Mouse (Mus musculus): ENCODE results near the gene Ccdc58. TPM values are rescaled to one million over a fixed set of nuclear protein-coding genes. Genes with fewer than 3 reads are reported as not detected.
"Not testable (repeated sequence)": the region's sequence is repeated elsewhere in the genome, so short reads cannot be mapped to it uniquely, and the experiment has no call there.

The Ccdc58 gene
- polyA plus RNA-seq, 1 experiment, result not detected

DNA sequence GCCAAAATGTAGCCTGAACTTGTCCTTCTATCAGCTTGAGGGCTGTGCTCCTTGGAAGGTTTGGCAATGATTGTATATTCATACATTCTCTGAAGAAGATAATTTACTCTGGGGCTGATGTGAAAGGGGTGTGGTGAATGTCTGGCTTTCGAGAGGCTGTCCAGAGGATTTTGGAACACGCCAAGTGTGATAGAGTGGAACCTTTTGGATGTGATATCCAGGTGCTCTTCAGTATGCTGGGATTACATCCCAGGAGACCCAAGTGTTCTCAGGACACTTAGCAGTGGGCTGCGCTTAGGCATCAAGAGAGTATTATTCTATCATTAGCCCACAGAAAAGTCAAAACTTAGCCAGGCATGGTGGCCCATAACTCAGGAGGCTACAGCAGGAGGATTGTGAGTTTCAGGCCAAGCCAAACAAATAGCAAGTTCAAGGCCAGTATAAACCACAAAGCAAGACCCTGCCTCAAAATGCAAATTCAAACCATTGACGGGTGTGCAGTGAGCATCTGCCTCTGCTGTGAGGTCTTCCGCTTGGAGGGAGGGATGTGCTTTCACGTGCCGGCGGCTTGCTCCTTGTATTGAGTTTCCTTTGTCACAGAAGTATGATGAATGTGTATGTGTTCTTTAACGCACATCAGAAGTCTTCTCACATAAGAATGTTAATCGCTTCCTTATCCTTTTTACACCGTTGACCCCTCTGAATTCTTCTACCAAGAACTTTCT, 19.5 kb downstream of the Ccdc58 start:
- H3K4me1 ChIP-seq (ENCODE audit: control insufficient read depth, insufficient read depth, low read length), result no peaks in the 10 kb centered on the region
- 89% methylated on average over 11 of the region's 11 CpGs for WGBS
- no peak overlapping the region for H3K27ac ChIP-seq (ENCODE audit: insufficient read depth, low read depth, low read length)
- no peak overlapping the region for H3K4me3 ChIP-seq (ENCODE audit: insufficient read depth, low read depth, low read length)
- TF ChIP-seq CTCF (IDR thresholded peaks at IDR 0.05; ENCODE audit: insufficient read depth, low read depth, low read length) (no peak), POLR2A (IDR thresholded peaks at IDR 0.05; ENCODE audit: insufficient read depth, low read depth, low read length) (no peak)

DNA sequence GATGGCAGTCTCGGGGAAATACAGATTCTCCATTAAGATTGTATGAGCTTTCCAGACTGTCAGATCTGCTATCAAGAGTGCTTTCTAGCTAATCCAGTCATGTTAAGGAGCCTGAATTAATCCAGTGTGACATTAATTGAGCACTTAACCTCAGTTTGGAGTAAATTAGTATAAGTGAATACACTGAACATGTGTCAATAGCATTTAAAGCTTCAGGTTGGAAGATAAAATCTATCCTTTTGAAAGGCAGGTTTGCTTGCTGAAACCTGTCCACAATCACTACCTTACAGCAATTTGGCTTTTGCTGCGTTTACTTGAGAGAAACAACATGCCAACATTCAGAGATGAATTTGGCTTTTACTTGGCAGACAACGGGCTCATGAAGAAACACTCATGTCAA, 22.6 kb downstream of the Ccdc58 start:
- no peak for TF ChIP-seq POLR2A (IDR thresholded peaks at IDR 0.05; ENCODE audit: insufficient read depth, low read depth, low read length)
- TF ChIP-seq CTCF (IDR thresholded peaks at IDR 0.05; ENCODE audit: insufficient read depth, low read depth, low read length), result no peak
- H3K4me3 ChIP-seq (ENCODE audit: insufficient read depth, low read depth, low read length), result no peak overlapping the region

DNA sequence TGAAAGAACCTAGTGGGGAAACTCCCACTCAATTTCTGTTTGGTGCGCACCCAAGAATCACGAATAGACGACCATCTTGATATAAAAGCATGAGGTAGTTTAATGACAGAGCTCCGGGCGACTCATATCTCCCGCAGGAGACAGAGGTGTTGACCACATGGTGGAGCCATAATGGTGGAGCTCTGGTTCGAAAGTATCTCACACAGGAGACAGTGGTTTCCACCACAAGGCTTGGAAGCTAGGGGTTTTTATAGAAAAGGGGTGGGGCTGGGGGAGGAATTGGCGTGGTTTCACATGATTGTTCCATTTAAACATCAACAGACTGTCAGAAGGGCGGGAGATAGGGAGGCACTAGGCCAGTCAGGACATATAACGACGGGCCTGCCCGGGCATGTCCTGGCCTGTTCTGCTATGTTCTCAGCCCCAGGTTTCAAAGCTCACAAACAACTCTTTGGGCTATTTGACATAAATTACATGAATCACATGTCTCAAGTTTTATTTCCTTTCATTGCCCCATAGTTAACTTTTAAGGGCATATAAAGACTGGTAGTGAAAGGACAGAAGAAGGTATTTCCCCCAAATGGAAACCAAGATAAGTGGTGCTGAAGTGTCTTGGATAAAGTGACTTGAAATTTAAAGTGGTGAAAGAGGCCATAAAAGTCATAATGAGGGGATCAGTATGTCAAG, 26.5 kb downstream of the Ccdc58 start:
- H3K4me1 ChIP-seq (ENCODE audit: control insufficient read depth, insufficient read depth, low read length); H3K4me3 ChIP-seq (ENCODE audit: insufficient read depth, low read depth, low read length); H3K27ac ChIP-seq (ENCODE audit: insufficient read depth, low read depth, low read length): not testable (repeated sequence)
- WGBS, result 94% methylated on average over 12 of the region's 12 CpGs

More for the DNA sequence above, 22.6 kb downstream of the Ccdc58 start:
- Histone ChIP-seq H3K27ac (ENCODE audit: insufficient read depth, low read depth, low read length) (no peak overlapping the region), H3K4me1 (ENCODE audit: control insufficient read depth, insufficient read depth, low read length) (no peaks in the 10 kb centered on the region)
- 75% methylated on average over 3 of the region's 3 CpGs for WGBS

DNA sequence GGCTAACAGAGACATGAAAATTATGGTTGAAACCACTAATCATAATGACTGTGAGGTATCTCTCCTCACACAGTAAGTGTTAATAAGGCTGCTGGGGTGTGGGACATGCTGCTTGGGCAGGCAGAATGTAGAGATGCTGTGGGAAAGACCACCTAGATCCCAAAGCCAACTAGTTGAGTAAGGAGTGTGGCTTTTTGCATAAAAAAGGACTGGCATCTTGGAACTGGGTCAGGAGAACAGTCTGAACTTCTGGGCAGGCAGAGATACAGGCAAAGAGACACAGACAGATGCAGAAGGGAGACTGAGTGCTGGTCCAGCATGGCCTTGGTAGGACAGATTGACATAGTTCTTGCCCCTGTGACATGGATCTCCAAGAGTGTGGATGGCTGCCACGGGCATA, 30.0 kb downstream of the Ccdc58 start:
- H3K4me1 ChIP-seq (ENCODE audit: control insufficient read depth, insufficient read depth, low read length), result no peaks in the 10 kb centered on the region
- TF ChIP-seq POLR2A (IDR thresholded peaks at IDR 0.05; ENCODE audit: insufficient read depth, low read depth, low read length) (no peak), CTCF (IDR thresholded peaks at IDR 0.05; ENCODE audit: insufficient read depth, low read depth, low read length) (no peak)
- no peak overlapping the region for H3K4me3 ChIP-seq (ENCODE audit: insufficient read depth, low read depth, low read length)
- 88% methylated on average over 1 of the region's 1 CpGs for WGBS
- no peak overlapping the region for H3K27ac ChIP-seq (ENCODE audit: insufficient read depth, low read depth, low read length)

DNA sequence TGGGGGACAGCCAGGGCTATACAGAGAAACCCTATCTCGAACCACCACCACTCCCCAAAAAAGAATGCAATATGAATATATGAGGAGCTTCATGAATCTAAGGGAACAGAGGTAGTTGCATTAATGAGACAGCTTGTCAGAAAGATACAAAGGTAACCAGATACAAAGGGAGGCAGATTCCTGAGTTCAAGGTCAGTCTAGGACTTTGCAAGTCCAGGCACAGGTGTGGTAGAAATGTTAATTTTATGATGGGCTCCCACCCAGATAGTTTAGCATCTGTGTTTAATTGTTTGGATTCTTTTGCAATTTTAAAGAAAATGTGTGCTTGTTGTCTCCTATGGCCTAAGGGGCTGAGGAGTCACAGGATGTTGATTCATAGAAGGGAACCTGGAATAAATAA, 30.7 kb downstream of the Ccdc58 start:
- Histone ChIP-seq H3K27ac (ENCODE audit: insufficient read depth, low read depth, low read length) (no peak overlapping the region), H3K4me3 (ENCODE audit: insufficient read depth, low read depth, low read length) (no peak overlapping the region), H3K4me1 (ENCODE audit: control insufficient read depth, insufficient read depth, low read length) (no peaks in the 10 kb centered on the region)
- 94% methylated on average over 1 of the region's 1 CpGs for WGBS
- no peak for TF ChIP-seq CTCF (IDR thresholded peaks at IDR 0.05; ENCODE audit: insufficient read depth, low read depth, low read length)
- no peak for TF ChIP-seq POLR2A (IDR thresholded peaks at IDR 0.05; ENCODE audit: insufficient read depth, low read depth, low read length)

DNA sequence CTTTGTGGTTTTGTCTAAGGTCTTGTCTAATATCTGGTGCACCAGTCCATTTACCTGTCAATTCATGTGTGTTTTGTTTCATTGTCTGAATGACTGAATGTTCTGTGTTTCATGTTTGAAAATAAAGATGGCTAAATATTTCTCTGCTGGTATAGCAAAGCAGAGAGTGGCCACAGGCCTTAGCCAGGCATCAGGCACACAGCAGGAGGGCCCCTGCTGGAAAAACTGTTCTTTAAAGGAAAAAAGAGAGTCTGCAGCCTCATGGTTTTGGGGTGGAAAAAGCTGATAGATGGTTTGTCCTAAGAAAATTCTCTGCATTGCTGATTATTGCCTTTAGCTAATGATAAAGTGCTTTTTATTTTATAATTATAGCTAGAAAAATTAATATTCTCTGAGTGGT, 40.0 kb downstream of the Ccdc58 start:
- H3K4me1 ChIP-seq (ENCODE audit: control insufficient read depth, insufficient read depth, low read length); H3K27ac ChIP-seq (ENCODE audit: insufficient read depth, low read depth, low read length); H3K4me3 ChIP-seq (ENCODE audit: insufficient read depth, low read depth, low read length): not testable (repeated sequence)

DNA sequence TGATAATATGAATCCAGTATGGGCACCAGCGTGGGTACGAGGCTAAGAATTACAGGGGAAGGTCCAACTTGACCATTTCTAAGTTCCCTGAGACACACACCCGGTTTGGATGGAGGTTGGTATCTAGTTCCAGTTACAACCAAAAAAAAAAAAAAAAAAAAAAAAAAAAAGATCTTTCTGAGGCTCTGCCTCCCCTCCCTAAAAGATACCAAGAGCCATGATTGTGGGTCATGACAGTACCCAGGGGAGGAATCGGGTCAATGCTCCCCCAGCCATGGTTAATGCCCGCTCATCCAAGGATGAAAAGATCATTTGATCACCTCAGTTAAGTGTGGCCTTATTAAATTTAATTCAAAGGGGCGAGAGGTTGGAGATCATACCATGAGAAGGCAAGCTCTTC, 44.3 kb downstream of the Ccdc58 start:
- H3K27ac ChIP-seq (ENCODE audit: insufficient read depth, low read depth, low read length); H3K4me1 ChIP-seq (ENCODE audit: control insufficient read depth, insufficient read depth, low read length); H3K4me3 ChIP-seq (ENCODE audit: insufficient read depth, low read depth, low read length): not testable (repeated sequence)
- WGBS, result 97% methylated on average over 6 of the region's 6 CpGs

DNA sequence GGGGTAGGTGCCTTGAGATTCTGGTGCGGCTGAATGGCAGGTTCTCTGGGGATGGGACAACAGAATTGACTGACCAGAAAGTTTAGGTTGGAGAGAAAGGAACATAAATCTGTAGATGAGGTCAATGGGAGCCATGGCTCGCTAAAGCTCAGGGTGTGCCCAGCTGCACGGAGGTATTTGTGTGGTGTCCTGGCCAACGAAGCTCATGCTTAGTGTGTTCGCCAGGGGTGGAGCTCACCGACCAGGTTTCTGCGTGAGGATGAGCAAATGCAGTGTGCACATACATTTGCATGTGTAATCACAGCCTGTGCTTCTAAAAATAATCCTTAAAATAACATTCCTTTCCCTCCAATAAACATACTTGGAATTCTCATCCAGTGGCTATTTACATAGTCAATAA, 56.6 kb downstream of the Ccdc58 start:
- H3K4me1 ChIP-seq (ENCODE audit: control insufficient read depth, insufficient read depth, low read length), result no peaks in the 10 kb centered on the region
- no peak overlapping the region for H3K4me3 ChIP-seq (ENCODE audit: insufficient read depth, low read depth, low read length)
- 85% methylated on average over 7 of the region's 7 CpGs for WGBS

DNA sequence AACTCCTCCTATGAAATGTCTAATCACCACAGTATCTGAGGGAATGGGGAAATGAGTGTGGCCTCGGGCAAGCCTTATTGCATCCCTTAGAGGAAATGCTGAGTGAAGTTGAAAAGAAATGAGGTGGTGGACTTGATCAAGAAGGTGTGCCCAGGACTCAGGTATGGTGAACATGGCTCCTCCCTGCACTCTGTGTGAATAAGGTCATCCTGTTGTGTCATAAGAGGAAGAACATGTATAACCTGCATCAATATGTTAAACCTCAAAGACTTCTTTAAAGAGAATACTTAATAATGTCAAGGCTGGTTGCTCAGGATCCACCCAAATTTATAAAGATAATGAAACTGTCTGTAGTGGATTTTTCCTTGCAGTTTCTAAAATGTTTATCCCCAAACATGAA, 59.7 kb downstream of the Ccdc58 start, which contains the start of gene Csta1:
Gene Csta1 (minus strand): TSS at position 101 of the 400 bp plus-strand sequence.
- Histone ChIP-seq H3K4me3 (ENCODE audit: insufficient read depth, low read depth, low read length) (no peak within 1 kb of the TSS), H3K4me1 (ENCODE audit: control insufficient read depth, insufficient read depth, low read length) (no peaks in the 10 kb centered on the region), H3K27ac (ENCODE audit: insufficient read depth, low read depth, low read length) (no peak within 1 kb of the TSS)
- WGBS, result 76% methylated on average over 1 of the region's 1 CpGs
- TF ChIP-seq CTCF (IDR thresholded peaks at IDR 0.05; ENCODE audit: insufficient read depth, low read depth, low read length) (no peak), POLR2A (IDR thresholded peaks at IDR 0.05; ENCODE audit: insufficient read depth, low read depth, low read length) (no peak)

More for the DNA sequence above, 56.6 kb downstream of the Ccdc58 start:
- no peak for TF ChIP-seq CTCF (IDR thresholded peaks at IDR 0.05; ENCODE audit: insufficient read depth, low read depth, low read length)
- no peak for TF ChIP-seq POLR2A (IDR thresholded peaks at IDR 0.05; ENCODE audit: insufficient read depth, low read depth, low read length)
- H3K27ac ChIP-seq (ENCODE audit: insufficient read depth, low read depth, low read length), result no peak overlapping the region

DNA sequence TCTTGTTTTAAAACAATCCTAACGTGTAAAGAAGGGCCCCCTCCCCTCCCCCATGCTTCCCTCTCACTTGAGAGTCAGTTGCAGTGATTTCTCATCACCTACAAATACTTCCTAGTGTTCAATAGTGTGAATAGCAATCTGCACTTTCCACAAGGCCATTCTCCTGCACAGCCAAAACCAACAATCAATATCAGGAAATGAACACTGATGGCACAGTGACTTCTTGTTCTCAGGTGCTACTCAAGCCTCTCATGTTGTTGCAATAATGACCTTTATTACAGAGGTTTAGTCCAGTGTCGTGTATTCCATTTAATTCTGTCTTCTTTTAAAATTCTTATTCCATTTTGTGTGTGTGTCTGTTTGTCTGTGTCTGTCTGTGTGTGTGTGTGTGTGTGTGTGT, 66.7 kb downstream of the Ccdc58 start:
- no peaks in the 10 kb centered on the region for H3K4me1 ChIP-seq (ENCODE audit: control insufficient read depth, insufficient read depth, low read length)
- H3K4me3 ChIP-seq (ENCODE audit: insufficient read depth, low read depth, low read length), result no peak overlapping the region
- TF ChIP-seq CTCF (IDR thresholded peaks at IDR 0.05; ENCODE audit: insufficient read depth, low read depth, low read length) (no peak), POLR2A (IDR thresholded peaks at IDR 0.05; ENCODE audit: insufficient read depth, low read depth, low read length) (no peak)
- 83% methylated on average over 2 of the region's 2 CpGs for WGBS
- no peak overlapping the region for H3K27ac ChIP-seq (ENCODE audit: insufficient read depth, low read depth, low read length)

Other genes starting within 250 kb of the Ccdc58 start
- gene Parp14, start 200.1 kb upstream of the Ccdc58 start, polyA plus RNA-seq (2012; ENCODE audit: insufficient read depth, insufficient read length, low replicate concordance, missing spikeins), result not detected in 2 replicates
- not detected in 2 replicates for gene Parp9, start 133.2 kb upstream of the Ccdc58 start, polyA plus RNA-seq (2012; ENCODE audit: insufficient read depth, insufficient read length, low replicate concordance, missing spikeins)
- not detected in 2 replicates for gene Dtx3l, start 132.5 kb upstream of the Ccdc58 start, polyA plus RNA-seq (2012; ENCODE audit: insufficient read depth, insufficient read length, low replicate concordance, missing spikeins)
- 130 TPM in 1 of 2 replicates, not detected in the other for gene Kpna1, start 92.9 kb upstream of the Ccdc58 start, polyA plus RNA-seq (2012; ENCODE audit: insufficient read depth, insufficient read length, low replicate concordance, missing spikeins)
- gene Wdr5b, start 30.5 kb upstream of the Ccdc58 start, polyA plus RNA-seq (2012; ENCODE audit: insufficient read depth, insufficient read length, low replicate concordance, missing spikeins), result not detected in 2 replicates
- gene Fam162a, start 91 bp upstream of the Ccdc58 start, polyA plus RNA-seq (2012; ENCODE audit: insufficient read depth, insufficient read length, low replicate concordance, missing spikeins), result not detected in 2 replicates
- not detected in 2 replicates for gene Csta1, start 59.6 kb downstream of the Ccdc58 start, polyA plus RNA-seq (2012; ENCODE audit: insufficient read depth, insufficient read length, low replicate concordance, missing spikeins)
- not detected in 2 replicates for gene Stfa2l1, start 85.1 kb downstream of the Ccdc58 start, polyA plus RNA-seq (2012; ENCODE audit: insufficient read depth, insufficient read length, low replicate concordance, missing spikeins)
- not detected in 2 replicates for gene Gm5483, start 112.5 kb downstream of the Ccdc58 start, polyA plus RNA-seq (2012; ENCODE audit: insufficient read depth, insufficient read length, low replicate concordance, missing spikeins)
- not detected in 2 replicates for gene Gm5416, start 138.7 kb downstream of the Ccdc58 start, polyA plus RNA-seq (2012; ENCODE audit: insufficient read depth, insufficient read length, low replicate concordance, missing spikeins)
- gene 2010005H15Rik, start 149.8 kb downstream of the Ccdc58 start, polyA plus RNA-seq (2012; ENCODE audit: insufficient read depth, insufficient read length, low replicate concordance, missing spikeins), result not detected in 2 replicates
- gene Stfa1, start 205.3 kb downstream of the Ccdc58 start, polyA plus RNA-seq (2012; ENCODE audit: insufficient read depth, insufficient read length, low replicate concordance, missing spikeins), result not detected in 2 replicates

All from olfactory bulb, adult 2 months (tissue).